Mouse (Mus musculus) left cerebral cortex, postnatal 36 days (tissue): ENCODE data around the gene Gm10024. TPM values are rescaled to one million over a fixed set of nuclear protein-coding genes. Genes with fewer than 3 reads are reported as not detected.
"Not testable (repeated sequence)": the region's sequence is repeated elsewhere in the genome, so short reads cannot be mapped to it uniquely, and the experiment has no call there.

Experiments used
- DNase-seq, 2 experiments: peaks; one replicate each; pipeline ENCODE4 v3.0.0; 2021 to 2022; ENCODE audit warnings: low spot score in 2 of 2, mixed read lengths in 1 of 2
- intact Hi-C: fragments of 180-260 bp; cut with DNase I; formaldehyde crosslinking; loops from one replicate; pipeline ENCODE4 v1.15.1; 2025
- total RNA-seq, 2 experiments: library from RNA; stranded (reverse); gene quantifications; 2 replicates each; pipeline ENCODE4 v1.2.3; 2021

The Gm10024 gene
- not detected for total RNA-seq

GRCm38 (mm10) chr10:77711157-77711556 lies at the start of gene Gm10024:
Gene Gm10024, plus strand, starts transcription at chr10:77711457.
- DNase-seq: not testable (repeated sequence)

GRCm38 (mm10) chr10:77663949-77664665 lies 47.1 kb upstream of the Gm10024 start:
- intact Hi-C loops: no loop called here
- no peak for DNase-seq

More at GRCm38 (mm10) chr10:77711157-77711556, at the start of gene Gm10024:
- intact Hi-C loops: not testable (repeated sequence)

- intact Hi-C loops: no loop called here
- DNase-seq: no peak
These were observed 44.9 kb upstream of the Gm10024 start for GRCm38 (mm10) chr10:77666342-77666741.

- DNase-seq: peak in 1 of 2 experiments; percentile 56
- intact Hi-C loops: no loop called here
These were observed 43.9 kb upstream of the Gm10024 start for GRCm38 (mm10) chr10:77667402-77667801.

- intact Hi-C loops: no loop called here
- no peak for DNase-seq
These were observed 40.5 kb upstream of the Gm10024 start for GRCm38 (mm10) chr10:77670710-77671109.

- DNase-seq: no peak
- intact Hi-C loops: no loop called here
These were observed 39.7 kb upstream of the Gm10024 start for GRCm38 (mm10) chr10:77671519-77671918.

GRCm38 (mm10) chr10:77673765-77674164 lies 37.5 kb upstream of the Gm10024 start:
- DNase-seq: no peak
- intact Hi-C loops: no loop called here

GRCm38 (mm10) chr10:77677562-77677961 lies 33.7 kb upstream of the Gm10024 start:
- DNase-seq: no peak
- intact Hi-C loops: no loop called here

- peak; percentile 17 to 26 for DNase-seq
- intact Hi-C loops: no loop called here
These were observed 28.3 kb upstream of the Gm10024 start for GRCm38 (mm10) chr10:77682994-77683393.

- no peak for DNase-seq
- intact Hi-C loops: no loop called here
These were observed 27.1 kb upstream of the Gm10024 start for GRCm38 (mm10) chr10:77684181-77684580.

- no peak for DNase-seq
- intact Hi-C loops: no loop called here
These were observed 25.2 kb upstream of the Gm10024 start, which contains the start of gene Tspear for GRCm38 (mm10) chr10:77685895-77686664. Gene Tspear, plus strand, starts transcription at chr10:77686569.

- intact Hi-C loops: no loop called here
- DNase-seq: no peak
These were observed 24.2 kb upstream of the Gm10024 start for GRCm38 (mm10) chr10:77687021-77687420.

- DNase-seq, intact Hi-C loops: not testable (repeated sequence)
These were observed 20.9 kb upstream of the Gm10024 start, which contains the start of gene Gm19402 for GRCm38 (mm10) chr10:77690356-77690807. Gene Gm19402, minus strand, starts transcription at chr10:77690757.

- DNase-seq: no peak
- intact Hi-C loops: no loop called here
These were observed 14.1 kb upstream of the Gm10024 start, which contains the start of gene Gm9508 for GRCm38 (mm10) chr10:77697133-77697532. Gene Gm9508, minus strand, starts transcription at chr10:77697233.

GRCm38 (mm10) chr10:77706326-77706725 lies 4.9 kb upstream of the Gm10024 start, which contains the start of gene Gm10272:
Gene Gm10272, plus strand, starts transcription at chr10:77706626.
- intact Hi-C loops: no loop called here
- DNase-seq: no peak

GRCm38 (mm10) chr10:77709831-77710230 lies 1.4 kb upstream of the Gm10024 start:
- intact Hi-C loops: no loop called here
- no peak for DNase-seq

GRCm38 (mm10) chr10:77713734-77714133 lies 2.5 kb downstream of the Gm10024 start:
- intact Hi-C loops: no loop called here
- DNase-seq: no peak

- intact Hi-C loops: no loop called here
- no peak for DNase-seq
These were observed 4.2 kb downstream of the Gm10024 start, which contains the start of gene Gm10142 for GRCm38 (mm10) chr10:77715507-77715906. Gene Gm10142, plus strand, starts transcription at chr10:77715807.

GRCm38 (mm10) chr10:77720299-77720698 lies 9.0 kb downstream of the Gm10024 start, which contains the start of gene Krtap12-1:
Gene Krtap12-1, plus strand, starts transcription at chr10:77720599.
- intact Hi-C loops, DNase-seq: not testable (repeated sequence)

GRCm38 (mm10) chr10:77724855-77725254 lies 13.6 kb downstream of the Gm10024 start:
- intact Hi-C loops: no loop called here
- DNase-seq: no peak
